Mouse (Mus musculus) heart, embryonic 14.5 days (tissue): ENCODE results near the gene Spry1. TPM values are rescaled to one million over a fixed set of nuclear protein-coding genes. Genes with fewer than 3 reads are reported as not detected.

Experiments used
- ATAC-seq: fragments of 200-750 bp; cut with Nextera tagmentation; 2 replicates; pipeline ENCODE4 v1.8.0; 2017; ENCODE audit warnings: low read depth, moderate TSS enrichment; ENCODE audit not compliant: insufficient number of reproducible peaks, insufficient read depth, low FRiP score
- H3K27ac ChIP-seq, 2 experiments: fragments of 200-500 bp in 1 of 2; fragments of 300-500 bp in 1 of 2; sonication (generic) in 1 of 2; replicated peaks in 1 of 2; 2 replicates each; pipeline ENCODE4 v1.5.1; 2012 to 2014; ENCODE audit warnings: low read depth in 2 of 2, low read length in 2 of 2, control low read depth in 1 of 2, mild to moderate bottlenecking in 1 of 2, mixed read lengths in 1 of 2; ENCODE audit not compliant: control insufficient read depth in 1 of 2, insufficient read depth in 1 of 2
- H3K27me3 ChIP-seq: fragments of 300-500 bp; sonication (generic); 2 replicates; pipeline ENCODE4 v1.6.1; 2014; ENCODE audit warnings: mild to moderate bottlenecking, low read length, control low read depth; ENCODE audit not compliant: control insufficient read depth, insufficient read depth
- H3K36me3 ChIP-seq: fragments of 300-500 bp; sonication (generic); 2 replicates; pipeline ENCODE4 v1.6.1; 2014; ENCODE audit warnings: mild to moderate bottlenecking, control low read depth, low read length, mixed read lengths; ENCODE audit not compliant: control insufficient read depth, insufficient read depth
- H3K4me1 ChIP-seq, 2 experiments: fragments of 200-500 bp in 1 of 2; fragments of 300-500 bp in 1 of 2; sonication (generic) in 1 of 2; 2 replicates each; pipeline ENCODE4 v1.6.1; 2012 to 2014; ENCODE audit warnings: low read length in 2 of 2, control low read depth in 1 of 2, mixed read lengths in 1 of 2; ENCODE audit not compliant: control insufficient read depth in 2 of 2, insufficient read depth in 2 of 2
- H3K4me2 ChIP-seq: fragments of 300-500 bp; sonication (generic); 2 replicates; pipeline ENCODE4 v1.6.1; 2014; ENCODE audit warnings: mild to moderate bottlenecking, low read length
- H3K4me3 ChIP-seq, 2 experiments: fragments of 200-500 bp in 1 of 2; fragments of 300-500 bp in 1 of 2; sonication (generic) in 1 of 2; 2 replicates each; pipeline ENCODE4 v1.5.1; 2012 to 2014; ENCODE audit warnings: low read length in 2 of 2, mild to moderate bottlenecking in 2 of 2, control low read depth in 1 of 2, low read depth in 1 of 2, moderate library complexity in 1 of 2; ENCODE audit not compliant: control insufficient read depth in 1 of 2, insufficient read depth in 1 of 2
- H3K9ac ChIP-seq: fragments of 300-500 bp; sonication (generic); 2 replicates; pipeline ENCODE4 v1.6.1; 2014; ENCODE audit warnings: mild to moderate bottlenecking, low read length
- H3K9me3 ChIP-seq: fragments of 300-500 bp; sonication (generic); 2 replicates; pipeline ENCODE4 v1.6.1; 2016; ENCODE audit warnings: low read length, control low read depth; ENCODE audit not compliant: control insufficient read depth
- WGBS: fragments of 180-500 bp; shearing (Covaris S2); extraction: QIAGEN DNeasy Blood & Tissue Kit; methylation state at CpG from one replicate; pipeline ENCODE4 v1.1.7; 2014; 5-methylcytosine and 5-hydroxymethylcytosine counted together
- polyA plus RNA-seq: library from polyadenylated mRNA; unstranded; fragments of >200 nt; fragmentation: Nextera tagmentation; extraction: Ambion mirVana; gene quantifications from 2 replicates; pipeline ENCODE4 v1.2.1, GENCODE M21; 2014

Spry1 gene
- polyA plus RNA-seq, 1 experiment from 2014 or later: 8.2 TPM

GRCm38 (mm10) chr3:37604976-37605875, 34.5 kb upstream of the Spry1 start:
- ATAC-seq: no peak
- H3K4me3 ChIP-seq: no peak overlapping the region
- no peak overlapping the region for H3K27ac ChIP-seq
- H3K4me1 ChIP-seq: no peaks in the 10 kb centered on the region
- 0 out of 2 replicates have a peak, but pooled peaks cover 3% of the 10 kb centered on the region for H3K9me3 ChIP-seq
- no peak overlapping the region for H3K9ac ChIP-seq
- no peaks in the 10 kb centered on the region for H3K36me3 ChIP-seq
- 62% methylated on average over 13 of the region's 13 CpGs for WGBS
- no peaks in the 10 kb centered on the region for H3K27me3 ChIP-seq
- H3K4me2 ChIP-seq: no peak overlapping the region

- H3K4me3 ChIP-seq: no peak overlapping the region
- H3K36me3 ChIP-seq: no peaks in the 10 kb centered on the region
- H3K9ac ChIP-seq: no peak overlapping the region
- WGBS: 67% methylated on average over 10 of the region's 10 CpGs
- 0 out of 2 replicates have a peak, but pooled peaks cover 3% of the 10 kb centered on the region for H3K9me3 ChIP-seq
- no peaks in the 10 kb centered on the region for H3K27me3 ChIP-seq
- H3K27ac ChIP-seq: no peak overlapping the region
- no peak overlapping the region for H3K4me2 ChIP-seq
- H3K4me1 ChIP-seq: no peaks in the 10 kb centered on the region
- no peak for ATAC-seq
These were observed 33.9 kb upstream of the Spry1 start for GRCm38 (mm10) chr3:37605876-37606238.

GRCm38 (mm10) chr3:37608926-37609325, 30.8 kb upstream of the Spry1 start:
- H3K9me3 ChIP-seq: 0 out of 2 replicates have a peak, but pooled peaks cover 3% of the 10 kb centered on the region
- no peak overlapping the region for H3K9ac ChIP-seq
- H3K27me3 ChIP-seq: no peaks in the 10 kb centered on the region
- no peak overlapping the region for H3K4me2 ChIP-seq
- ATAC-seq: no peak
- no peak overlapping the region for H3K27ac ChIP-seq
- peaks cover 3 to 7% of the 10 kb centered on the region in 2 experiments; a peak in 1 of 4 replicates for H3K4me1 ChIP-seq
- H3K36me3 ChIP-seq: no peaks in the 10 kb centered on the region
- 84% methylated on average over 4 of the region's 4 CpGs for whole genome bisulfite sequencing
- no peak overlapping the region for H3K4me3 ChIP-seq

- no peak for ATAC-seq
- Histone ChIP-seq H3K36me3 (no peaks in the 10 kb centered on the region), H3K9me3 (0 out of 2 replicates have a peak, but pooled peaks cover 3% of the 10 kb centered on the region), H3K4me3 (no peak overlapping the region), H3K4me1 (peaks cover 3 to 7% of the 10 kb centered on the region in 2 experiments; a peak in 2 of 4 replicates), H3K4me2 (no peak overlapping the region), H3K27ac (no peak overlapping the region), H3K9ac (no peak overlapping the region), H3K27me3 (no peaks in the 10 kb centered on the region)
- WGBS: 86% methylated on average over 2 of the region's 2 CpGs
These were observed 29.1 kb upstream of the Spry1 start for GRCm38 (mm10) chr3:37610670-37611069.

GRCm38 (mm10) chr3:37613722-37614121, 26.0 kb upstream of the Spry1 start:
- Histone ChIP-seq H3K4me1 (peaks cover 3 to 7% of the 10 kb centered on the region in 2 experiments; a peak in 2 of 4 replicates), H3K36me3 (no peaks in the 10 kb centered on the region), H3K9me3 (0 out of 2 replicates have a peak, but pooled peaks cover 3% of the 10 kb centered on the region), H3K4me2 (no peak overlapping the region), H3K27ac (0 out of 4 replicates have a peak overlapping the region, but pooled peaks of 1 of the 2 experiments have one; percentile 28), H3K9ac (no peak overlapping the region), H3K4me3 (no peak overlapping the region), H3K27me3 (no peaks in the 10 kb centered on the region)
- ATAC-seq: peak; percentile 81; the same call in 1 of the 2 replicates
- WGBS: 65% methylated on average over 10 of the region's 10 CpGs

GRCm38 (mm10) chr3:37614878-37615650, 24.7 kb upstream of the Spry1 start:
- H3K4me3 ChIP-seq: no peak overlapping the region
- H3K9me3 ChIP-seq: no peaks in the 10 kb centered on the region
- H3K27me3 ChIP-seq: no peaks in the 10 kb centered on the region
- ATAC-seq: no peak
- no peaks in the 10 kb centered on the region for H3K36me3 ChIP-seq
- WGBS: 75% methylated on average over 10 of the region's 10 CpGs
- no peak overlapping the region for H3K27ac ChIP-seq
- H3K4me2 ChIP-seq: no peak overlapping the region
- H3K4me1 ChIP-seq: peaks cover 3 to 7% of the 10 kb centered on the region in 2 experiments; a peak in 2 of 4 replicates
- H3K9ac ChIP-seq: no peak overlapping the region
